Mouse (Mus musculus) liver, adult 2 months (tissue): Measurements from ENCODE around the gene Wbp11.

Experiments
- CTCF ChIP-seq: fragments of 200-500 bp; IDR thresholded peaks from 2 replicates; pipeline ENCODE4 v1.5.1; 2011; ENCODE audit warnings: low read depth, low read length, control low read depth
- POLR2A ChIP-seq: fragments of 200-500 bp; IDR thresholded peaks from 2 replicates; pipeline ENCODE4 v1.6.1; 2011; ENCODE audit warnings: low read length, control low read depth; ENCODE audit not compliant: insufficient read depth; ENCODE audit errors: extremely low read depth

- TF ChIP-seq POLR2A: no peak
- TF ChIP-seq CTCF: no peak
Measured at GRCm38 (mm10) chr6:136844903-136845302, 16.9 kb upstream of the Wbp11 start.
